Mouse (Mus musculus): Measurements from ENCODE around the gene Tymp.

Tymp gene

GRCm38 (mm10) chr15:89376957-89377356 is at the start of gene Tymp:
Tymp (minus strand) TSS chr15:89377039.
- DNase-seq (ENCODE audit: low spot score): no peak

GRCm38 (mm10) chr15:89425711-89426121 is 48.9 kb upstream of the Tymp start, which contains the start of gene Cpt1b:
Cpt1b (minus strand) TSS chr15:89425863.
- no peak for DNase-seq (ENCODE audit: low spot score)

- DNase-seq (ENCODE audit: low spot score): no peak
Observed at GRCm38 (mm10) chr15:89424621-89425020, 47.8 kb upstream of the Tymp start.

GRCm38 (mm10) chr15:89421938-89422337 is 45.1 kb upstream of the Tymp start:
- DNase-seq (ENCODE audit: low spot score): no peak

- DNase-seq (ENCODE audit: low spot score): no peak
Observed at GRCm38 (mm10) chr15:89415282-89415681, 38.4 kb upstream of the Tymp start.

- no peak for DNase-seq (ENCODE audit: low spot score)
Observed at GRCm38 (mm10) chr15:89410118-89410517, 33.3 kb upstream of the Tymp start, which contains the start of gene Syce3. Syce3 (minus strand) TSS chr15:89410503.

- no peak for DNase-seq (ENCODE audit: low spot score)
Observed at GRCm38 (mm10) chr15:89406691-89407090, 29.9 kb upstream of the Tymp start.

GRCm38 (mm10) chr15:89404831-89405623 is 28.2 kb upstream of the Tymp start:
- DNase-seq (ENCODE audit: low spot score): no peak

- DNase-seq (ENCODE audit: low spot score): no peak
Observed at GRCm38 (mm10) chr15:89402471-89402870, 25.6 kb upstream of the Tymp start.

GRCm38 (mm10) chr15:89399716-89400115 is 22.9 kb upstream of the Tymp start:
- DNase-seq (ENCODE audit: low spot score): no peak

GRCm38 (mm10) chr15:89398146-89398545 is 21.3 kb upstream of the Tymp start:
- no peak for DNase-seq (ENCODE audit: low spot score)

- no peak for DNase-seq (ENCODE audit: low spot score)
Observed at GRCm38 (mm10) chr15:89396883-89397282, 20.0 kb upstream of the Tymp start.

- DNase-seq (ENCODE audit: low spot score): no peak
Observed at GRCm38 (mm10) chr15:89390081-89390480, 13.2 kb upstream of the Tymp start.

- no peak for DNase-seq (ENCODE audit: low spot score)
Observed at GRCm38 (mm10) chr15:89387127-89387526, 10.3 kb upstream of the Tymp start.

GRCm38 (mm10) chr15:89384617-89385016 is 7.8 kb upstream of the Tymp start, which contains the start of gene Klhdc7b:
Klhdc7b (plus strand) TSS chr15:89384917.
- DNase-seq (ENCODE audit: low spot score): no peak

- DNase-seq (ENCODE audit: low spot score): no peak
Observed at GRCm38 (mm10) chr15:89379429-89379828, 2.6 kb upstream of the Tymp start.

GRCm38 (mm10) chr15:89378831-89379401 is 2.1 kb upstream of the Tymp start, which contains the start of gene Odf3b:
Odf3b (minus strand) TSS chr15:89379282.
- no peak for DNase-seq (ENCODE audit: low spot score)

GRCm38 (mm10) chr15:89377938-89378828 is 1.3 kb upstream of the Tymp start:
- no peak for DNase-seq (ENCODE audit: low spot score)

- no peak for DNase-seq (ENCODE audit: low spot score)
Observed at GRCm38 (mm10) chr15:89377362-89377761, 523 bp upstream of the Tymp start.

GRCm38 (mm10) chr15:89376040-89376439 is 799 bp downstream of the Tymp start:
- DNase-seq (ENCODE audit: low spot score): no peak

- no peak for DNase-seq (ENCODE audit: low spot score)
Observed at GRCm38 (mm10) chr15:89374801-89375534, 1.9 kb downstream of the Tymp start.

GRCm38 (mm10) chr15:89374340-89374739 is 2.5 kb downstream of the Tymp start:
- no peak for DNase-seq (ENCODE audit: low spot score)
